Mouse (Mus musculus) gastrocnemius, postnatal 4 days (tissue): ENCODE data around the gene Ftl1. TPM values are rescaled to one million over a fixed set of nuclear protein-coding genes. Genes with fewer than 3 reads are reported as not detected.

Source experiments
- DNase-seq, 2 experiments: peaks; one replicate each; pipeline ENCODE4 v3.0.0; 2021 to 2022; ENCODE audit warnings: low spot score in 2 of 2, mixed read lengths in 2 of 2
- microRNA-seq: library from miRNA; unstranded; fragments of <30 nt; microRNA quantifications from one replicate; pipeline ENCODE4 v1.2.0, GENCODE M21; 2021
- total RNA-seq, 2 experiments: library from RNA; stranded (reverse); gene quantifications; 2 replicates each; pipeline ENCODE4 v1.2.3; 2021

The Ftl1 gene
- total RNA-seq, 2 experiments from 2014 or later: 339 to 373 TPM

GRCm38 (mm10) chr7:45413864-45414739 is 45.6 kb downstream of the Ftl1 start:
- DNase-seq: no peak

GRCm38 (mm10) chr7:45413113-45413863 is 46.4 kb downstream of the Ftl1 start, which contains the start of gene Ntf5:
TSS of gene Ntf5 (plus strand) at chr7:45413695.
- no peak for DNase-seq

- DNase-seq: no peak
These were observed 47.3 kb downstream of the Ftl1 start for GRCm38 (mm10) chr7:45412421-45412820.

GRCm38 (mm10) chr7:45409497-45410163 is 50.1 kb downstream of the Ftl1 start:
- DNase-seq: no peak

DNA sequence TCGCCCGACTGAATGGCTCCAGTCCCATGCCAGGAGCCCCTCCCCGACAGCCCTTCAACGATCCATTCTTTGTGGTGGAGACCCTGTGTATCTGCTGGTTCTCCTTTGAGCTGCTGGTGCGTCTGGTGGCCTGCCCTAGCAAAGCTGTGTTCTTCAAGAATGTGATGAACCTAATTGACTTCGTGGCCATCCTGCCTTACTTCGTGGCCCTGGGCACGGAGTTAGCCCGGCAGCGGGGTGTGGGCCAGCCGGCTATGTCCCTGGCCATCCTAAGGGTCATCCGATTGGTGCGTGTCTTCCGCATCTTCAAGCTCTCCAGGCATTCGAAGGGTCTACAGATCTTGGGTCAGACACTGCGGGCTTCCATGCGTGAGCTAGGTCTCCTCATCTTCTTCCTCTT is 50.7 kb downstream of the Ftl1 start:
- no peak for DNase-seq

DNA sequence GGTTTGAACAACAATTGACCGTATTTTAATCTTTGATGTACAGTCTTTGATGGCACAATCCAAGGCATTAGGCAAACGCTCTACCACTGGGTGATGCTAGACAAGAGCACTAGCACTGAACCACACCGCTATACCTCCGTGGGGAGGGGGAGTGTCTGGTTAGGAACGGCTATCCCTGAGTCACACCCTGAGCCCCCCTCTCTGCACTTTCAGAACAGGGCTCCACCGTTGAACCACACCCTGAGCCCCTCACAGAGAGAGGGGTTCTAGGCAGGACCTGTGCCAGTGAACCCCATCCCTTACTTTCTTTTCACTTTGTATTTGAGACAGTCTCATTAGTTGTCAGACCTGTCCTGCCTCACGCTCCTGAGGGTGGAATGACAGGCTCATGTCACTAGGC is 51.3 kb downstream of the Ftl1 start:
- no peak for DNase-seq

Small RNA genes lying within 50 kb of the gene (microRNA-seq; reads per million reads assigned to microRNA genes)
- not detected for gene Gm22133

Other genes starting within 250 kb of the Ftl1 start
- gene Dkkl1, start 247.7 kb downstream of the Ftl1 start, total RNA-seq: not detected
- gene Tead2, start 244.1 kb downstream of the Ftl1 start, total RNA-seq: 10 to 100 TPM; 40.0 to 51.4 TPM
- gene Cd37, start 220.8 kb downstream of the Ftl1 start, total RNA-seq: 1 to 10 TPM; 3.7 to 4.8 TPM
- gene Slc6a16, start 218.8 kb downstream of the Ftl1 start, total RNA-seq: not detected
- not detected for gene Slc6a21, start 182.4 kb downstream of the Ftl1 start, total RNA-seq
- 10 to 100 TPM; 42.7 to 53.4 TPM for gene Trpm4, start 126.1 kb downstream of the Ftl1 start, total RNA-seq
- 100 to 1,000 TPM; 523 to 551 TPM for gene Hrc, start 124.6 kb downstream of the Ftl1 start, total RNA-seq
- gene Ppfia3, start 92.9 kb downstream of the Ftl1 start, total RNA-seq: 1 to 10 TPM; 1.9 to 2.4 TPM
- 1 to 10 TPM in 1 of 2 experiments, under 1 TPM in 1; 0.86 to 1.1 TPM for gene Lin7b, start 89.3 kb downstream of the Ftl1 start, total RNA-seq
- 100 to 1,000 TPM; 215 to 251 TPM for gene Snrnp70, start 64.1 kb downstream of the Ftl1 start, total RNA-seq
- 10 to 100 TPM; 11.4 to 12.8 TPM for gene Kcna7, start 54.2 kb downstream of the Ftl1 start, total RNA-seq
- under 1 TPM; 0.61 to 0.98 TPM for gene Ntf5, start 46.2 kb downstream of the Ftl1 start, total RNA-seq
- gene Lhb, start 39.1 kb downstream of the Ftl1 start, total RNA-seq: not detected
- gene Gys1, start 25.0 kb downstream of the Ftl1 start, total RNA-seq: 100 to 1,000 TPM; 114 to 133 TPM
- 10 to 100 TPM; 41.4 to 41.8 TPM for gene Ruvbl2, start 21.8 kb downstream of the Ftl1 start, total RNA-seq
- gene Bax, start 7.0 kb upstream of the Ftl1 start, total RNA-seq: 10 to 100 TPM; 39.3 to 43.8 TPM
- gene Tulp2, start 22.0 kb upstream of the Ftl1 start, total RNA-seq: under 1 TPM; 0.17 to 0.36 TPM
- 1 to 10 TPM; 3.8 to 5.4 TPM for gene Gm45808, start 26.9 kb upstream of the Ftl1 start, total RNA-seq
- gene Dhdh, start 28.9 kb upstream of the Ftl1 start, total RNA-seq: 1 to 10 TPM; 8.3 TPM
- 100 to 1,000 TPM; 182 to 199 TPM for gene Nucb1, start 50.5 kb upstream of the Ftl1 start, total RNA-seq
- 10 to 100 TPM; 22.7 to 23.5 TPM for gene Ppp1r15a, start 66.4 kb upstream of the Ftl1 start, total RNA-seq
- gene Plekha4, start 66.4 kb upstream of the Ftl1 start, total RNA-seq: 10 to 100 TPM; 17.1 to 20.3 TPM
- under 1 TPM; 0.61 to 0.80 TPM for gene Hsd17b14, start 95.0 kb upstream of the Ftl1 start, total RNA-seq
- gene Bcat2, start 110.3 kb upstream of the Ftl1 start, total RNA-seq: 10 to 100 TPM; 32.2 to 36.3 TPM
- gene Fgf21, start 155.6 kb upstream of the Ftl1 start, total RNA-seq: not detected
- gene Fut1, start 157.4 kb upstream of the Ftl1 start, total RNA-seq: not detected
- gene Izumo1, start 161.9 kb upstream of the Ftl1 start, total RNA-seq: under 1 TPM; 0.34 to 0.36 TPM
- gene Rasip1, start 167.6 kb upstream of the Ftl1 start, total RNA-seq: 10 to 100 TPM; 23.0 to 25.6 TPM
- 100 to 1,000 TPM; 170 to 187 TPM for gene Mamstr, start 180.1 kb upstream of the Ftl1 start, total RNA-seq
- gene Fut2, start 206.5 kb upstream of the Ftl1 start, total RNA-seq: not detected
- gene Ntn5, start 224.1 kb upstream of the Ftl1 start, total RNA-seq: 1 to 10 TPM in 1 of 2 experiments, under 1 TPM in 1; 0.88 to 1.3 TPM
- gene Sec1, start 234.5 kb upstream of the Ftl1 start, total RNA-seq: under 1 TPM; 0.23 to 0.39 TPM
- 1 to 10 TPM; 4.6 to 4.9 TPM for gene Car11, start 240.0 kb upstream of the Ftl1 start, total RNA-seq
- gene Dbp, start 245.2 kb upstream of the Ftl1 start, total RNA-seq: 10 to 100 TPM; 22.1 to 26.9 TPM